Mouse (Mus musculus) midbrain, embryonic 14.5 days (tissue): ENCODE measurements around the gene Clrn3. TPM values are rescaled to one million over a fixed set of nuclear protein-coding genes. Genes with fewer than 3 reads are reported as not detected.

Experiments used
- ATAC-seq: fragments of 200-750 bp; cut with Nextera tagmentation; 2 replicates; pipeline ENCODE4 v1.8.0; 2017; ENCODE audit warnings: moderate number of reproducible peaks, moderate library complexity; ENCODE audit not compliant: low FRiP score, low TSS enrichment
- DNase-seq: peaks from one replicate; pipeline ENCODE4 v3.0.0-alpha.2; 2015
- H3K27ac ChIP-seq: fragments of 300-500 bp; sonication (generic); replicated peaks from 2 replicates; pipeline ENCODE4 v1.5.1; 2014; ENCODE audit warnings: mild to moderate bottlenecking, low read depth, low read length, moderate library complexity
- H3K27me3 ChIP-seq: fragments of 300-500 bp; sonication (generic); 2 replicates; pipeline ENCODE4 v1.6.1; 2014; ENCODE audit warnings: low read length, control low read depth, mixed read lengths; ENCODE audit not compliant: control insufficient read depth, insufficient read depth
- H3K36me3 ChIP-seq: fragments of 300-500 bp; sonication (generic); 2 replicates; pipeline ENCODE4 v1.6.1; 2014; ENCODE audit warnings: low read length, control low read depth; ENCODE audit not compliant: control insufficient read depth, insufficient read depth
- H3K4me1 ChIP-seq: fragments of 300-500 bp; sonication (generic); 2 replicates; pipeline ENCODE4 v1.6.1; 2014; ENCODE audit warnings: mild to moderate bottlenecking, antibody characterized with exemption, low read length, control low read depth; ENCODE audit not compliant: control insufficient read depth, insufficient read depth
- H3K4me2 ChIP-seq: fragments of 300-500 bp; sonication (generic); 2 replicates; pipeline ENCODE4 v1.6.1; 2014; ENCODE audit warnings: mild to moderate bottlenecking, low read length, moderate library complexity
- H3K4me3 ChIP-seq: fragments of 300-500 bp; sonication (generic); replicated peaks from 2 replicates; pipeline ENCODE4 v1.5.1; 2014; ENCODE audit warnings: low read depth, low read length
- H3K9ac ChIP-seq: fragments of 300-500 bp; sonication (generic); replicated peaks from 2 replicates; pipeline ENCODE4 v1.6.1; 2014; ENCODE audit warnings: mild to moderate bottlenecking, low read length, moderate library complexity
- H3K9me3 ChIP-seq: fragments of 300-500 bp; sonication (generic); 2 replicates; pipeline ENCODE4 v1.6.1; 2016; ENCODE audit warnings: low read length, control low read depth, mixed read lengths; ENCODE audit not compliant: control insufficient read depth
- WGBS: fragments of 180-500 bp; shearing (Covaris S2); extraction: QIAGEN DNeasy Blood & Tissue Kit; methylation state at CpG from one replicate; pipeline ENCODE4 v1.1.7; 2014; 5-methylcytosine and 5-hydroxymethylcytosine counted together
- polyA plus RNA-seq: library from polyadenylated mRNA; unstranded; fragments of >200 nt; fragmentation: Nextera tagmentation; extraction: Ambion mirVana; gene quantifications from 2 replicates; pipeline ENCODE4 v1.2.1, GENCODE M21; 2014

Clrn3 gene
- polyA plus RNA-seq, 1 experiment from 2014 or later: not detected

GRCm38 (mm10) chr7:135564022-135564421 lies 35.6 kb upstream of the Clrn3 start:
- 64% methylated on average over 8 of the region's 8 CpGs for WGBS
- no peaks in the 10 kb centered on the region for H3K36me3 ChIP-seq
- H3K27ac ChIP-seq: no peak overlapping the region
- no peaks in the 10 kb centered on the region for H3K9me3 ChIP-seq
- H3K27me3 ChIP-seq: no peaks in the 10 kb centered on the region
- H3K4me3 ChIP-seq: no peak overlapping the region
- ATAC-seq (no peak), DNase-seq (peak; percentile 24)
- H3K9ac ChIP-seq: no peak overlapping the region
- H3K4me2 ChIP-seq: no peak overlapping the region
- H3K4me1 ChIP-seq: no peaks in the 10 kb centered on the region

GRCm38 (mm10) chr7:135560280-135560679 lies 31.8 kb upstream of the Clrn3 start:
- Histone ChIP-seq H3K4me1 (no peaks in the 10 kb centered on the region), H3K4me3 (no peak overlapping the region), H3K9ac (no peak overlapping the region), H3K27ac (no peak overlapping the region), H3K9me3 (no peaks in the 10 kb centered on the region), H3K36me3 (no peaks in the 10 kb centered on the region), H3K27me3 (no peaks in the 10 kb centered on the region), H3K4me2 (no peak overlapping the region)
- ATAC-seq (no peak), DNase-seq (no peak)
- WGBS: 79% methylated on average over 1 of the region's 1 CpGs

- Histone ChIP-seq H3K4me1 (no peaks in the 10 kb centered on the region), H3K27me3 (no peaks in the 10 kb centered on the region), H3K36me3 (no peaks in the 10 kb centered on the region), H3K9ac (no peak overlapping the region), H3K4me3 (no peak overlapping the region), H3K9me3 (no peaks in the 10 kb centered on the region), H3K27ac (no peak overlapping the region), H3K4me2 (no peak overlapping the region)
- WGBS: 85% methylated on average over 3 of the region's 3 CpGs
- DNase-seq (no peak), ATAC-seq (no peak)
Measured at GRCm38 (mm10) chr7:135556663-135557402, 28.4 kb upstream of the Clrn3 start.

GRCm38 (mm10) chr7:135553550-135553949 lies 25.1 kb upstream of the Clrn3 start:
- Histone ChIP-seq H3K4me2 (no peak overlapping the region), H3K27me3 (no peaks in the 10 kb centered on the region), H3K27ac (no peak overlapping the region), H3K36me3 (no peaks in the 10 kb centered on the region), H3K4me3 (no peak overlapping the region), H3K4me1 (no peaks in the 10 kb centered on the region), H3K9me3 (no peaks in the 10 kb centered on the region), H3K9ac (no peak overlapping the region)
- 80% methylated on average over 3 of the region's 3 CpGs for WGBS
- DNase-seq (no peak), ATAC-seq (no peak)

- Histone ChIP-seq H3K27me3 (no peaks in the 10 kb centered on the region), H3K4me1 (no peaks in the 10 kb centered on the region), H3K9me3 (no peaks in the 10 kb centered on the region), H3K4me3 (no peak overlapping the region), H3K27ac (no peak overlapping the region), H3K36me3 (no peaks in the 10 kb centered on the region), H3K9ac (no peak overlapping the region), H3K4me2 (no peak overlapping the region)
- DNase-seq: no peak
- no peak for ATAC-seq
- WGBS: 71% methylated on average over 1 of the region's 1 CpGs
Measured at GRCm38 (mm10) chr7:135551547-135551946, 23.1 kb upstream of the Clrn3 start.

GRCm38 (mm10) chr7:135548434-135548833 lies 20.0 kb upstream of the Clrn3 start:
- ATAC-seq (no peak), DNase-seq (peak; percentile 34)

GRCm38 (mm10) chr7:135546530-135546929 lies 18.1 kb upstream of the Clrn3 start:
- 61% methylated on average over 5 of the region's 5 CpGs for WGBS
- H3K4me1 ChIP-seq: no peaks in the 10 kb centered on the region
- H3K9me3 ChIP-seq: no peaks in the 10 kb centered on the region
- no peak overlapping the region for H3K9ac ChIP-seq
- no peak overlapping the region for H3K27ac ChIP-seq
- no peaks in the 10 kb centered on the region for H3K36me3 ChIP-seq
- H3K27me3 ChIP-seq: no peaks in the 10 kb centered on the region
- ATAC-seq: no peak
- H3K4me3 ChIP-seq: no peak overlapping the region
- no peak for DNase-seq
- H3K4me2 ChIP-seq: no peak overlapping the region

More at GRCm38 (mm10) chr7:135548434-135548833, 20.0 kb upstream of the Clrn3 start:
- H3K27ac ChIP-seq: no peak overlapping the region
- WGBS: 73% methylated on average over 6 of the region's 6 CpGs
- no peaks in the 10 kb centered on the region for H3K9me3 ChIP-seq
- H3K9ac ChIP-seq: no peak overlapping the region
- H3K36me3 ChIP-seq: no peaks in the 10 kb centered on the region
- no peak overlapping the region for H3K4me2 ChIP-seq
- no peaks in the 10 kb centered on the region for H3K27me3 ChIP-seq
- no peaks in the 10 kb centered on the region for H3K4me1 ChIP-seq
- no peak overlapping the region for H3K4me3 ChIP-seq

GRCm38 (mm10) chr7:135545957-135546356 lies 17.5 kb upstream of the Clrn3 start:
- no peak for ATAC-seq
- H3K9ac ChIP-seq: no peak overlapping the region
- no peaks in the 10 kb centered on the region for H3K36me3 ChIP-seq
- no peak overlapping the region for H3K4me2 ChIP-seq
- no peak for DNase-seq
- no peaks in the 10 kb centered on the region for H3K4me1 ChIP-seq
- no peak overlapping the region for H3K4me3 ChIP-seq
- WGBS: 74% methylated on average over 7 of the region's 7 CpGs
- H3K27me3 ChIP-seq: no peaks in the 10 kb centered on the region
- H3K27ac ChIP-seq: no peak overlapping the region
- H3K9me3 ChIP-seq: no peaks in the 10 kb centered on the region

GRCm38 (mm10) chr7:135544321-135544720 lies 15.9 kb upstream of the Clrn3 start:
- no peak for ATAC-seq
- Histone ChIP-seq H3K9ac (no peak overlapping the region), H3K4me3 (no peak overlapping the region), H3K9me3 (no peaks in the 10 kb centered on the region), H3K36me3 (no peaks in the 10 kb centered on the region), H3K27ac (no peak overlapping the region), H3K27me3 (peaks cover 8% of the 10 kb centered on the region), H3K4me2 (no peak overlapping the region), H3K4me1 (no peaks in the 10 kb centered on the region)
- no peak for DNase-seq
- WGBS: 91% methylated on average over 6 of the region's 6 CpGs
